Mouse (Mus musculus) heart, postnatal 0 days (tissue): ENCODE results near the gene Babam1. TPM values are rescaled to one million over a fixed set of nuclear protein-coding genes. Genes with fewer than 3 reads are reported as not detected.

ENCODE experiments used
- ATAC-seq: fragments of 200-750 bp; cut with Nextera tagmentation; 2 replicates; pipeline ENCODE4 v1.8.0; 2017; ENCODE audit warnings: low read depth, moderate number of reproducible peaks, moderate library complexity; ENCODE audit not compliant: insufficient read depth
- DNase-seq: peaks from one replicate; pipeline ENCODE4 v3.0.0-alpha.2; 2016; ENCODE audit warnings: low spot score
- H3K27ac ChIP-seq: fragments of 300-500 bp; sonication (generic); 2 replicates; pipeline ENCODE4 v1.5.1; 2014; ENCODE audit warnings: low read depth, mild to moderate bottlenecking
- H3K27me3 ChIP-seq: fragments of 300-500 bp; sonication (generic); 2 replicates; pipeline ENCODE4 v1.6.1; 2014; ENCODE audit warnings: low read length, mixed read lengths; ENCODE audit not compliant: control insufficient read depth, insufficient read depth
- H3K36me3 ChIP-seq: fragments of 300-500 bp; sonication (generic); replicated peaks from 2 replicates; pipeline ENCODE4 v1.6.1; 2014; ENCODE audit warnings: low read length, mixed read lengths; ENCODE audit not compliant: control insufficient read depth, insufficient read depth
- H3K4me1 ChIP-seq: fragments of 300-500 bp; sonication (generic); 2 replicates; pipeline ENCODE4 v1.6.1; 2014; ENCODE audit warnings: antibody characterized with exemption; ENCODE audit not compliant: control insufficient read depth, insufficient read depth
- H3K4me2 ChIP-seq: fragments of 300-500 bp; sonication (generic); 2 replicates; pipeline ENCODE4 v1.6.1; 2014; ENCODE audit warnings: low read depth, mild to moderate bottlenecking, low read length, moderate library complexity
- H3K4me3 ChIP-seq: fragments of 300-500 bp; sonication (generic); 2 replicates; pipeline ENCODE4 v1.5.1; 2014; ENCODE audit warnings: low read depth, low read length
- H3K9ac ChIP-seq: fragments of 300-500 bp; sonication (generic); replicated peaks from 2 replicates; pipeline ENCODE4 v1.6.1; 2014; ENCODE audit warnings: low read depth, low read length, mixed read lengths
- H3K9me3 ChIP-seq: fragments of 300-500 bp; sonication (generic); replicated peaks from 2 replicates; pipeline ENCODE4 v1.6.1; 2016; ENCODE audit warnings: low read length; ENCODE audit not compliant: control insufficient read depth
- CTCF ChIP-seq: IDR thresholded peaks from 2 replicates; pipeline ENCODE4 v1.5.1; 2016; ENCODE audit warnings: antibody characterized with exemption, control low read depth, low read depth
- EP300 ChIP-seq: IDR thresholded peaks from 2 replicates; pipeline ENCODE4 v1.6.1; 2016; ENCODE audit warnings: antibody characterized with exemption, low read depth
- WGBS: fragments of 180-500 bp; shearing (Covaris S2); extraction: QIAGEN DNeasy Blood & Tissue Kit; methylation state at CpG from one replicate; pipeline ENCODE4 v1.1.7; 2014; 5-methylcytosine and 5-hydroxymethylcytosine counted together
- polyA plus RNA-seq: library from polyadenylated mRNA; unstranded; fragments of >200 nt; fragmentation: Nextera tagmentation; extraction: Ambion mirVana; gene quantifications from 2 replicates; pipeline ENCODE4 v1.2.1, GENCODE M21; 2015
- total RNA-seq: library from RNA; depleted of rRNA; stranded (reverse); fragments of >200 nt; gene quantifications from 2 replicates; pipeline ENCODE4 v1.2.3, GENCODE M21; 2014; ENCODE audit warnings: low replicate concordance

Babam1 gene
- total and polyA plus RNA-seq, 2 experiments from 2014 or later = 60.2 to 99.2 TPM

- peak overlapping the region; percentile 85 for H3K4me2 ChIP-seq
- H3K9me3 ChIP-seq = no peaks in the 10 kb centered on the region
- peaks cover 17% of the 10 kb centered on the region for H3K36me3 ChIP-seq
- TF ChIP-seq CTCF = no peak
- no peak for TF ChIP-seq EP300
- no peaks in the 10 kb centered on the region for H3K27me3 ChIP-seq
- H3K4me3 ChIP-seq = peak overlapping the region; percentile 86; the same call in 1 of the 2 replicates
- DNase-seq (no peak), ATAC-seq (no peak)
- no peak overlapping the region for H3K27ac ChIP-seq
- 85% methylated on average over 12 of the region's 12 CpGs for WGBS
- no peaks in the 10 kb centered on the region for H3K4me1 ChIP-seq
- H3K9ac ChIP-seq = no peak overlapping the region
These were observed 1.0 kb downstream of the Babam1 start for GRCm38 (mm10) chr8:71397701-71398100.

- no peak overlapping the region for H3K9ac ChIP-seq
- H3K36me3 ChIP-seq = peaks cover 17% of the 10 kb centered on the region
- 87% methylated on average over 2 of the region's 2 CpGs for WGBS
- no peaks in the 10 kb centered on the region for H3K27me3 ChIP-seq
- H3K4me1 ChIP-seq = no peaks in the 10 kb centered on the region
- no peak overlapping the region for H3K4me3 ChIP-seq
- H3K27ac ChIP-seq = no peak overlapping the region
- H3K9me3 ChIP-seq = no peaks in the 10 kb centered on the region
- no peak for TF ChIP-seq EP300
- no peak for TF ChIP-seq CTCF
- H3K4me2 ChIP-seq = no peak overlapping the region
- no peak for ATAC-seq
- DNase-seq = no peak
These were observed 4.2 kb downstream of the Babam1 start for GRCm38 (mm10) chr8:71400826-71401225.

- DNase-seq (no peak), ATAC-seq (no peak)
- no peak overlapping the region for H3K4me3 ChIP-seq
- peaks cover 17% of the 10 kb centered on the region for H3K36me3 ChIP-seq
- no peaks in the 10 kb centered on the region for H3K9me3 ChIP-seq
- no peaks in the 10 kb centered on the region for H3K27me3 ChIP-seq
- TF ChIP-seq EP300 (no peak), CTCF (no peak)
- H3K4me1 ChIP-seq = peaks cover 5% of the 10 kb centered on the region
- H3K27ac ChIP-seq = no peak overlapping the region
- no peak overlapping the region for H3K9ac ChIP-seq
- no peak overlapping the region for H3K4me2 ChIP-seq
These were observed 4.8 kb downstream of the Babam1 start for GRCm38 (mm10) chr8:71401454-71401853.

- TF ChIP-seq EP300 (no peak), CTCF (no peak)
- WGBS = 89% methylated on average over 9 of the region's 9 CpGs
These were observed 5.8 kb downstream of the Babam1 start for GRCm38 (mm10) chr8:71402446-71402964.

GRCm38 (mm10) chr8:71403107-71403885 lies 6.6 kb downstream of the Babam1 start:
- Histone ChIP-seq H3K4me1 (peaks cover 11% of the 10 kb centered on the region), H3K9ac (no peak overlapping the region), H3K27ac (no peak overlapping the region), H3K27me3 (no peaks in the 10 kb centered on the region), H3K4me3 (no peak overlapping the region), H3K4me2 (no peak overlapping the region), H3K36me3 (peaks cover 22% of the 10 kb centered on the region), H3K9me3 (no peaks in the 10 kb centered on the region)
- TF ChIP-seq EP300 = no peak
- no peak for ATAC-seq
- no peak for DNase-seq
- 76% methylated on average over 6 of the region's 6 CpGs for WGBS

More at GRCm38 (mm10) chr8:71402446-71402964, 5.8 kb downstream of the Babam1 start:
- peaks cover 20% of the 10 kb centered on the region for H3K36me3 ChIP-seq
- no peak overlapping the region for H3K4me3 ChIP-seq
- DNase-seq (no peak), ATAC-seq (no peak)
- peaks cover 11% of the 10 kb centered on the region for H3K4me1 ChIP-seq
- no peaks in the 10 kb centered on the region for H3K27me3 ChIP-seq
- no peak overlapping the region for H3K9ac ChIP-seq
- no peak overlapping the region for H3K27ac ChIP-seq
- no peak overlapping the region for H3K4me2 ChIP-seq
- no peaks in the 10 kb centered on the region for H3K9me3 ChIP-seq
